Mouse (Mus musculus) lung, postnatal 0 days (tissue): ENCODE data around the gene Galnt16. TPM values are rescaled to one million over a fixed set of nuclear protein-coding genes. Genes with fewer than 3 reads are reported as not detected.

Experiments used
- ATAC-seq: fragments of 200-750 bp; cut with Nextera tagmentation; 2 replicates; pipeline ENCODE4 v1.8.0; 2017; ENCODE audit warnings: moderate library complexity
- DNase-seq: peaks from one replicate; pipeline ENCODE4 v3.0.0-alpha.2; 2016; ENCODE audit warnings: low spot score
- H3K27ac ChIP-seq: fragments of 300-500 bp; sonication (generic); 2 replicates; pipeline ENCODE4 v1.5.1; 2014; ENCODE audit warnings: antibody characterized with exemption, mild to moderate bottlenecking, low read length, mixed read lengths
- H3K27me3 ChIP-seq: fragments of 300-500 bp; sonication (generic); replicated peaks from 2 replicates; pipeline ENCODE4 v1.6.1; 2014; ENCODE audit warnings: low read length, mixed read lengths; ENCODE audit not compliant: insufficient read depth
- H3K36me3 ChIP-seq: fragments of 300-500 bp; sonication (generic); 2 replicates; pipeline ENCODE4 v1.6.1; 2014; ENCODE audit warnings: low read length, mixed read lengths; ENCODE audit not compliant: insufficient read depth
- H3K4me1 ChIP-seq: fragments of 300-500 bp; sonication (generic); 2 replicates; pipeline ENCODE4 v1.6.1; 2014; ENCODE audit warnings: antibody characterized with exemption, low read depth, low read length, mixed read lengths; ENCODE audit not compliant: insufficient read depth
- H3K4me2 ChIP-seq: fragments of 300-500 bp; sonication (generic); replicated peaks from 2 replicates; pipeline ENCODE4 v1.6.1; 2014; ENCODE audit warnings: low read depth, mild to moderate bottlenecking, low read length, moderate library complexity, mixed read lengths
- H3K4me3 ChIP-seq: fragments of 300-500 bp; sonication (generic); 2 replicates; pipeline ENCODE4 v1.5.1; 2014; ENCODE audit warnings: low read depth, low read length
- H3K9ac ChIP-seq: fragments of 300-500 bp; sonication (generic); replicated peaks from 2 replicates; pipeline ENCODE4 v1.6.1; 2014; ENCODE audit warnings: low read depth, mild to moderate bottlenecking
- H3K9me3 ChIP-seq: fragments of 300-500 bp; sonication (generic); 2 replicates; pipeline ENCODE4 v1.6.1; 2016; ENCODE audit warnings: low read length, mixed read lengths
- CTCF ChIP-seq: IDR thresholded peaks from 2 replicates; pipeline ENCODE4 v1.5.1; 2016; ENCODE audit warnings: antibody characterized with exemption, mild to moderate bottlenecking
- EP300 ChIP-seq: IDR thresholded peaks from 2 replicates; pipeline ENCODE4 v1.6.1; 2016; ENCODE audit warnings: antibody characterized with exemption, mild to moderate bottlenecking, control low read depth
- WGBS: fragments of 180-500 bp; shearing (Covaris S2); extraction: QIAGEN DNeasy Blood & Tissue Kit; methylation state at CpG from one replicate; pipeline ENCODE4 v1.1.7; 2014; 5-methylcytosine and 5-hydroxymethylcytosine counted together
- polyA plus RNA-seq: library from polyadenylated mRNA; unstranded; fragments of >200 nt; fragmentation: Nextera tagmentation; extraction: Ambion mirVana; gene quantifications from 2 replicates; pipeline ENCODE4 v1.2.1, GENCODE M21; 2015

The Galnt16 gene
- polyA plus RNA-seq, 1 experiment from 2014 or later: 5.6 TPM

- H3K9me3 ChIP-seq: no peaks in the 10 kb centered on the region
- no peaks in the 10 kb centered on the region for H3K27me3 ChIP-seq
- no peak overlapping the region for H3K27ac ChIP-seq
- no peaks in the 10 kb centered on the region for H3K4me1 ChIP-seq
- no peak overlapping the region for H3K4me3 ChIP-seq
- H3K4me2 ChIP-seq: no peak overlapping the region
- H3K36me3 ChIP-seq: no peaks in the 10 kb centered on the region
- TF ChIP-seq EP300 (peak; percentile 90), CTCF (no peak)
- no peak overlapping the region for H3K9ac ChIP-seq
- ATAC-seq (peak; percentile 66), DNase-seq (peak; percentile 66)
- 59% methylated on average over 5 of the region's 5 CpGs for WGBS
Measured at GRCm38 (mm10) chr12:80527727-80528389, 9.8 kb downstream of the Galnt16 start.

- no peak for DNase-seq
- Histone ChIP-seq H3K4me3 (no peak overlapping the region), H3K27ac (no peak overlapping the region), H3K4me1 (no peaks in the 10 kb centered on the region), H3K36me3 (no peaks in the 10 kb centered on the region), H3K27me3 (no peaks in the 10 kb centered on the region), H3K9ac (no peak overlapping the region), H3K4me2 (no peak overlapping the region), H3K9me3 (no peaks in the 10 kb centered on the region)
- TF ChIP-seq EP300 (no peak), CTCF (no peak)
- 46% methylated on average over 2 of the region's 2 CpGs for WGBS
- no peak for ATAC-seq
Measured at GRCm38 (mm10) chr12:80530052-80530451, 12.0 kb downstream of the Galnt16 start.

GRCm38 (mm10) chr12:80530630-80531029, 12.6 kb downstream of the Galnt16 start:
- no peak overlapping the region for H3K4me2 ChIP-seq
- TF ChIP-seq EP300: no peak
- TF ChIP-seq CTCF: no peak
- H3K4me1 ChIP-seq: no peaks in the 10 kb centered on the region
- H3K9me3 ChIP-seq: no peaks in the 10 kb centered on the region
- H3K27ac ChIP-seq: no peak overlapping the region
- no peak overlapping the region for H3K4me3 ChIP-seq
- ATAC-seq (peak; percentile 37), DNase-seq (peak; percentile 31)
- no peaks in the 10 kb centered on the region for H3K36me3 ChIP-seq
- no peak overlapping the region for H3K9ac ChIP-seq
- 51% methylated on average over 6 of the region's 6 CpGs for WGBS
- H3K27me3 ChIP-seq: no peaks in the 10 kb centered on the region

GRCm38 (mm10) chr12:80531585-80531984, 13.5 kb downstream of the Galnt16 start:
- DNase-seq (no peak), ATAC-seq (no peak)
- H3K9me3 ChIP-seq: no peaks in the 10 kb centered on the region
- TF ChIP-seq CTCF (no peak), EP300 (no peak)
- H3K4me2 ChIP-seq: no peak overlapping the region
- WGBS: 66% methylated on average over 10 of the region's 10 CpGs
- H3K9ac ChIP-seq: no peak overlapping the region
- H3K27ac ChIP-seq: no peak overlapping the region
- no peaks in the 10 kb centered on the region for H3K36me3 ChIP-seq
- no peak overlapping the region for H3K4me3 ChIP-seq
- H3K27me3 ChIP-seq: no peaks in the 10 kb centered on the region
- H3K4me1 ChIP-seq: no peaks in the 10 kb centered on the region

GRCm38 (mm10) chr12:80533876-80534275, 15.8 kb downstream of the Galnt16 start:
- H3K4me2 ChIP-seq: no peak overlapping the region
- H3K27ac ChIP-seq: no peak overlapping the region
- TF ChIP-seq CTCF: no peak
- 70% methylated on average over 2 of the region's 2 CpGs for WGBS
- no peak overlapping the region for H3K4me3 ChIP-seq
- no peaks in the 10 kb centered on the region for H3K4me1 ChIP-seq
- DNase-seq: no peak
- no peak overlapping the region for H3K9ac ChIP-seq
- no peaks in the 10 kb centered on the region for H3K27me3 ChIP-seq
- ATAC-seq: no peak
- no peaks in the 10 kb centered on the region for H3K36me3 ChIP-seq
- no peaks in the 10 kb centered on the region for H3K9me3 ChIP-seq

- no peak overlapping the region for H3K27ac ChIP-seq
- H3K4me1 ChIP-seq: no peaks in the 10 kb centered on the region
- no peaks in the 10 kb centered on the region for H3K27me3 ChIP-seq
- H3K9me3 ChIP-seq: no peaks in the 10 kb centered on the region
- DNase-seq (no peak), ATAC-seq (no peak)
- H3K4me2 ChIP-seq: no peak overlapping the region
- no peak overlapping the region for H3K4me3 ChIP-seq
- 71% methylated on average over 2 of the region's 2 CpGs for WGBS
- no peak overlapping the region for H3K9ac ChIP-seq
- TF ChIP-seq CTCF: no peak
- no peaks in the 10 kb centered on the region for H3K36me3 ChIP-seq
Measured at GRCm38 (mm10) chr12:80537313-80537712, 19.2 kb downstream of the Galnt16 start.

GRCm38 (mm10) chr12:80538311-80538710, 20.2 kb downstream of the Galnt16 start:
- Histone ChIP-seq H3K9me3 (no peaks in the 10 kb centered on the region), H3K36me3 (no peaks in the 10 kb centered on the region), H3K4me2 (no peak overlapping the region), H3K27me3 (no peaks in the 10 kb centered on the region), H3K9ac (no peak overlapping the region), H3K4me1 (no peaks in the 10 kb centered on the region), H3K27ac (no peak overlapping the region), H3K4me3 (no peak overlapping the region)
- no peak for TF ChIP-seq EP300
- TF ChIP-seq CTCF: no peak
- ATAC-seq (peak; percentile 52; the same call in 1 of the 2 replicates), DNase-seq (peak; percentile 63)
- 26% methylated on average over 6 of the region's 6 CpGs for WGBS
